Mouse (Mus musculus): ENCODE measurements at regions not wholly inside any gene's neighbourhood (a gene's known extent, or its start where the extent isn't known, plus 50 kb on each side); places are given as distances from the start of the nearest gene placed in this dataset.

- DNase-seq: no peak
Observed at GRCm38 (mm10) chr10:126815730-126816129, 85.4 kb downstream of the Atp23 start.

GRCm38 (mm10) chr10:126814968-126815367 is 86.2 kb downstream of the Atp23 start:
- DNase-seq: no peak

- DNase-seq: no peak
Observed at GRCm38 (mm10) chr10:126813051-126813593, 88.0 kb downstream of the Atp23 start.

GRCm38 (mm10) chr10:126812243-126812755 is 88.9 kb downstream of the Atp23 start:
- no peak for DNase-seq

- DNase-seq: peak; percentile 43 to 72
Observed at GRCm38 (mm10) chr10:126810346-126811095, 90.6 kb downstream of the Atp23 start.

GRCm38 (mm10) chr10:126809587-126809986 is 91.6 kb downstream of the Atp23 start:
- peak in 1 of 2 experiments; percentile 5 for DNase-seq

- no peak for DNase-seq
Observed at GRCm38 (mm10) chr10:126806881-126807280, 94.3 kb downstream of the Atp23 start.

- no peak for DNase-seq
Observed at GRCm38 (mm10) chr10:126802732-126803131, 98.4 kb downstream of the Atp23 start.

GRCm38 (mm10) chr10:126799393-126799792 is 101.8 kb downstream of the Atp23 start:
- peak in 1 of 2 experiments; percentile 15 for DNase-seq

GRCm38 (mm10) chr10:126793136-126793535 is 108.0 kb downstream of the Atp23 start:
- DNase-seq: no peak

GRCm38 (mm10) chr10:126792371-126792835 is 108.8 kb downstream of the Atp23 start:
- no peak for DNase-seq

GRCm38 (mm10) chr10:126788277-126788676 is 112.9 kb downstream of the Atp23 start:
- DNase-seq: no peak

- no peak for DNase-seq
Observed at GRCm38 (mm10) chr10:126783161-126783560, 118.0 kb downstream of the Atp23 start.

GRCm38 (mm10) chr10:126776603-126777002 is 124.6 kb downstream of the Atp23 start:
- DNase-seq: no peak

- no peak for DNase-seq
Observed at GRCm38 (mm10) chr10:126775946-126776345, 125.2 kb downstream of the Atp23 start.

- DNase-seq: no peak
Observed at GRCm38 (mm10) chr10:126770446-126771020, 130.6 kb downstream of the Atp23 start.

- no peak for DNase-seq
Observed at GRCm38 (mm10) chr10:126765648-126766047, 135.5 kb downstream of the Atp23 start.

GRCm38 (mm10) chr10:126764740-126765139 is 136.4 kb downstream of the Atp23 start:
- no peak for DNase-seq

GRCm38 (mm10) chr10:126763976-126764375 is 137.2 kb downstream of the Atp23 start:
- DNase-seq: no peak

- DNase-seq: no peak
Observed at GRCm38 (mm10) chr10:126758682-126759081, 142.5 kb downstream of the Atp23 start.

GRCm38 (mm10) chr10:126753201-126753600 is 148.0 kb downstream of the Atp23 start:
- no peak for DNase-seq

- peak in 1 of 2 experiments; percentile 16 for DNase-seq
Observed at GRCm38 (mm10) chr10:126752699-126753098, 148.5 kb downstream of the Atp23 start.

GRCm38 (mm10) chr10:126748696-126749466 is 152.3 kb downstream of the Atp23 start:
- no peak for DNase-seq
